Mouse (Mus musculus) midbrain, embryonic 16.5 days (tissue): Measurements from ENCODE around the gene Rd3. TPM values are rescaled to one million over a fixed set of nuclear protein-coding genes. Genes with fewer than 3 reads are reported as not detected.

Experiments used
- ATAC-seq: fragments of 200-750 bp; cut with Nextera tagmentation; 2 replicates; pipeline ENCODE4 v1.8.0; 2017; ENCODE audit warnings: moderate TSS enrichment
- H3K27ac ChIP-seq: fragments of 300-500 bp; sonication (generic); 2 replicates; pipeline ENCODE4 v1.5.1; 2014; ENCODE audit warnings: mild to moderate bottlenecking, low read length, mixed read lengths
- H3K27me3 ChIP-seq: fragments of 300-500 bp; sonication (generic); 2 replicates; pipeline ENCODE4 v1.6.1; 2014; ENCODE audit warnings: low read depth, low read length, mixed read lengths; ENCODE audit not compliant: control insufficient read depth, insufficient read depth
- H3K36me3 ChIP-seq: fragments of 300-500 bp; sonication (generic); 2 replicates; pipeline ENCODE4 v1.6.1; 2014; ENCODE audit warnings: mild to moderate bottlenecking, low read length, moderate library complexity, mixed read lengths; ENCODE audit not compliant: control insufficient read depth, insufficient read depth
- H3K4me1 ChIP-seq: fragments of 300-500 bp; sonication (generic); 2 replicates; pipeline ENCODE4 v1.6.1; 2014; ENCODE audit warnings: mild to moderate bottlenecking, low read length, mixed read lengths; ENCODE audit not compliant: control insufficient read depth, insufficient read depth
- H3K4me2 ChIP-seq: fragments of 300-500 bp; sonication (generic); 2 replicates; pipeline ENCODE4 v1.6.1; 2014; ENCODE audit warnings: mild to moderate bottlenecking, low read length, mixed read lengths
- H3K4me3 ChIP-seq: fragments of 300-500 bp; sonication (generic); 2 replicates; pipeline ENCODE4 v1.5.1; 2014; ENCODE audit warnings: low read depth, mild to moderate bottlenecking, low read length, moderate library complexity, mixed read lengths
- H3K9ac ChIP-seq: fragments of 300-500 bp; sonication (generic); 2 replicates; pipeline ENCODE4 v1.6.1; 2014; ENCODE audit warnings: low read depth, low read length, mixed read lengths
- H3K9me3 ChIP-seq: fragments of 300-500 bp; sonication (generic); replicated peaks from 2 replicates; pipeline ENCODE4 v1.6.1; 2014; ENCODE audit warnings: mild to moderate bottlenecking, low read length, mixed read lengths; ENCODE audit not compliant: control insufficient read depth, poor library complexity, severe bottlenecking
- WGBS: fragments of 180-500 bp; shearing (Covaris S2); extraction: QIAGEN DNeasy Blood & Tissue Kit; methylation state at CpG from one replicate; pipeline ENCODE4 v1.1.7; 2014; 5-methylcytosine and 5-hydroxymethylcytosine counted together
- polyA plus RNA-seq: library from polyadenylated mRNA; unstranded; fragments of >200 nt; fragmentation: Nextera tagmentation; extraction: Ambion mirVana; gene quantifications from 2 replicates; pipeline ENCODE4 v1.2.1, GENCODE M21; 2015

Gene Rd3
- 2.5 and 3.0 TPM in 2 replicates for polyA plus RNA-seq

DNA sequence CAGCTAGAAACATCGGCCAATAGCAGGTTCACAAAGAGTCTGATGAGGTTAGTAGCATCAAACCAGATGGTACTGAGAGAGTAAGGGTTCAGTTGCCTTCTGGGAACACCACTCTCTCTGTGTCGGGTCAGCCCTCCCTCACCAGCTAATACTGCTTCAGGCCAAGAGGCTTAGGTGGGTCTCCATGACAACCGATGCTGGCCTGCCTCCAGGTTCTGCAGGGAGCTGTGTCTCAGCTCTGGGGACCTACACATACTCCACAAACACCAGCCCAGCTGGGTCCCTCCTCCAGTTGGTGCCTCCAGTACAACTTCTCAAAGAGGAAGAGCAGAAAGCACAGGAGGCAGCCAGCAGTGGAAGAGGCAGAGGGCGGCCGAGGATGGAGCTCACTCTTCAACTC lies at the start of gene Rd3:
TSS of gene Rd3 (plus strand) at position 184 of the 400 bp plus-strand sequence.
- Histone ChIP-seq H3K4me2 (0 out of 2 replicates have a peak within 1 kb of the TSS, but pooled peaks have one; percentile 6), H3K27ac (no peak within 1 kb of the TSS)
- WGBS = 26% methylated on average over 5 of the region's 5 CpGs

DNA sequence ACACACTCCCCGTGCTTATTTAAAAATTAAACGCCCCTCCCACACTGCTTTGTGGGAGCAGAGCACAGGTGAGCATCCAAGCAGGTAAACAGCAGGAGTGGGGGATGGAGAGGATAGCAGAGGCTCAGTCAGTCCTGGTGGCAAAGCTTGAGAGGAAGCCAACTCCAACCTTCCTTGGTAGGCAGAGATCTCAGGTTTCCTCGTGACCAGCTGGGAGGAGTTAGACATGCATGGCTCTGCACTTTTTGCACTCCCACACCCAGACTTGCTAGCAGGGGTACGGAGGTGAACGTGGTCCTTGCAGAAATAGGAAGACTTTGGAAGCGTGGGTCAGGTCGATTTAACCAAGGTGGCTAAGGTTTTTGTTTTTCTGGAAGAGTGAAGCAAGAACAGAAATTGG lies 48.8 kb upstream of the Rd3 start:
- no peaks in the 10 kb centered on the region for H3K36me3 ChIP-seq
- H3K9me3 ChIP-seq = no peaks in the 10 kb centered on the region
- H3K27me3 ChIP-seq = peaks cover 3% of the 10 kb centered on the region
- H3K4me1 ChIP-seq = no peaks in the 10 kb centered on the region
- no peak overlapping the region for H3K4me3 ChIP-seq
- no peak overlapping the region for H3K4me2 ChIP-seq
- H3K9ac ChIP-seq = no peak overlapping the region
- 81% methylated on average over 7 of the region's 7 CpGs for WGBS
- no peak for ATAC-seq
- no peak overlapping the region for H3K27ac ChIP-seq

More for the DNA sequence above, at the start of gene Rd3:
- Histone ChIP-seq H3K9me3 (no peaks in the 10 kb centered on the region), H3K36me3 (no peaks in the 10 kb centered on the region), H3K9ac (no peak within 1 kb of the TSS), H3K27me3 (no peaks in the 10 kb centered on the region), H3K4me3 (no peak within 1 kb of the TSS), H3K4me1 (peaks cover 19% of the 10 kb centered on the region)
- peak; percentile 80 for ATAC-seq

DNA sequence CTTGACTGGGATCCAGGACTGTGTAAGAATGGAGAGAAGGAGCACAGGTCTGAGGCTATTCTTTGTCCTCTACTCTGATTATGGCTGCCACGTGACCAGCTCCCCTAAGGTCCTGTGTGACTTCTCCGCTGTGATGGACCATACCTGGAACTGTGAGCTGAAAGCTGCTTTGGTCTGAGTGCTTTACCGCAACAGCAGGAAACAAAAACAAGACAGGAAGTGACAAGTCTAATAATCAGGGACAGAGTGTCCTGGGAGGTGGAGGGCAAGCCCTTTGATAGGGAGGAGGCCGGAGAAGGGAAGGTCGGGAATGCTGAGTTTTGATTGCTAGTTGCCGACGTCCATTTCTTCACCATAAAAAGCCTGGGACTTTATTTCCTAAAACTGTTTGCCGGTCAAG lies 48.1 kb upstream of the Rd3 start:
- no peak for ATAC-seq
- Histone ChIP-seq H3K36me3 (no peaks in the 10 kb centered on the region), H3K4me1 (no peaks in the 10 kb centered on the region), H3K9ac (no peak overlapping the region), H3K27ac (no peak overlapping the region), H3K27me3 (peaks cover 3% of the 10 kb centered on the region), H3K9me3 (no peaks in the 10 kb centered on the region), H3K4me3 (no peak overlapping the region), H3K4me2 (no peak overlapping the region)
- 79% methylated on average over 8 of the region's 8 CpGs for WGBS

DNA sequence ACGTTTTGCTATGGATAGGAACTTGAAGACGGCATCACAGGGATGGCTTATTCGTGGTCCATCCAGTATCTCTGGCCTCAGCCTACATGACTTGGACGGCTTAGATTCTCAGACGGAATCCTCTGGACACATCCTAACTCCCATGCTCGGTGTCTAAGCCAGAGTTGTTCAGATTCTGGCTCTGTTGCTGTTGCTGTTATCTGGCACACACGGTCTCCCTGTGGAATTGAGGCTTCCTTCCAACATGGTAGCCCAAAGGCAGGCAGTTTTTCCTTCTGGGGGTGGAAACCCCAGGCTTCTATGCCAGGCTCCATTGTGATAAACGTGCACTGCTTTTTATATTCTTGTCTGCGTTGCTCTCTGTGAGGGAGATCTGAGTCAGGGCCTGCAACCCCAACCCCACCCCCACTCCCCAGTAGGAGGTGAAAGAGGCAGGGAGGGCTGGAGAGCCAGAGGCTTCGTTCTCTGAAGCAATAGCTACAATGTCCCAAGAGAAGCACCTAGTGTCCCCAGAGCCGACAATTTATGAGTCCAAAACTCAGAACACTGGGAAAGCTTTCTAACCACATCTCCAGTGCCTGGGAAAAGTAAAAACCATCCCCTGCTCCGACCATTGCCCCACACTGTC lies 47.2 kb upstream of the Rd3 start:
- no peaks in the 10 kb centered on the region for H3K4me1 ChIP-seq
- H3K27ac ChIP-seq = no peak overlapping the region
- ATAC-seq = no peak
- no peak overlapping the region for H3K4me3 ChIP-seq
- H3K9ac ChIP-seq = no peak overlapping the region
- no peaks in the 10 kb centered on the region for H3K36me3 ChIP-seq
- peaks cover 3% of the 10 kb centered on the region for H3K27me3 ChIP-seq
- 64% methylated on average over 12 of the region's 12 CpGs for whole genome bisulfite sequencing
- no peaks in the 10 kb centered on the region for H3K9me3 ChIP-seq
- H3K4me2 ChIP-seq = no peak overlapping the region

DNA sequence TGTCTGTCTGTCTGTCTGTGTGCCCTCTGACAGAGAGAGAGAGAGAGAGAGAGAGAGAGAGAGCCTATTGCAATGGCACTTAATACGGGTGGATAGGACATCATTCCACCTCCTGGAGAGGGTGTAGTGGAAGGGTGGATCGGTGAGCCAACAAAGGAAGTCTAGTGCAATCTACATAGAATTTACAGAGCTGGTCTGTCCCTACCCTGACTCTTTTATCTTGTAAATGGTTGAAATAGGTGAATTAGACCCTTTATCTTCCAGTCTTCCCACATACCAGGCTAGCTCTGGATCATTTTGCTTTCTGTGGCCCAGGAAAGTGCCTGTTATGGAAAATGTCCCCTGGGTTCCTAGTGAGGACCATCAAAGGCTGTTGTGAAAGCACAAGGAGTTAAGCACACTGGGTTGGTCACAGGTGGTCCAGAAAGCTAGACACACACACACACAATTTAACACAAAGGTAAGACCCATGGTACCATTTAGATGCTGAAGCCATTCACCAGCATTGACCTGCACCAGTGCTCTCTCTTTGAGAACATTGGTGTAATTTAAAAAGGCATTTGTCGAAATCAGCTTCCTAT lies 46.6 kb upstream of the Rd3 start:
- Histone ChIP-seq H3K36me3 (no peaks in the 10 kb centered on the region), H3K27me3 (peaks cover 3% of the 10 kb centered on the region)
- whole genome bisulfite sequencing = 81% methylated on average over 3 of the region's 3 CpGs

DNA sequence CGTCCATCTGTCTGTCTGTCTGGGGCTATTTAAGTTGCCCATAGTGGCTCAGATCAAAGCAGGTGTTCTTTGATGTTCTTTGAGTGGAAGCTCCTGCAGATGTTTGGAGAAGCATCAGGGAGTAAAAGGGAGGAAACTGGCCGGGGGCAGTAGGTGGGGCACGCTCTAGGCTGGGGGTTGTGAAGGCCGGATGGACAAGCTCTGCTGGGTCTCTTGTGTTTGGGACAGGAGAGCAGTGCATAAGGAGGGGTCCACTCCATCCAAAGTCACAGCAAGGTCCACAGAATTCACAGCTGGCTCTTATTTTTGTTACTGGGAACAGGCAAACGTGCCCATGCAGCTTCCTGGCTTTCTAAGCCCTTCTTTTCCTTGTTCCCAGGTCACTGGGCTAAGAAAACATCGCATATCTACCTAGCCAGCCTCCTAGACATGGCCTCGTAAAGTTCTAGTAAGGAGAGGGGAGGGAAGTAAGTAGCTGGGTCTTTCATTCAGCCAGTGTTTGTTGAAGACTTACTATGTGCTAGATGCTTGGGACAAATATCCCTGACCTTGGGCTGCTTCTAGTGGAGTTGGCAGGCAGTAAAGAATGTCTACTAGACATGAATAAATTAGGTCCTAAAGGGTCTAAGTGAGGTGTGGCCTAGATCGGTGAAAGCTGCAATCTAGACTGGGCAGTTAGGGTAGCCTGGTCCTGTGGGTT lies 44.7 kb upstream of the Rd3 start:
- no peaks in the 10 kb centered on the region for H3K4me1 ChIP-seq
- no peak overlapping the region for H3K4me2 ChIP-seq
- 69% methylated on average over 8 of the region's 8 CpGs for WGBS
- H3K9ac ChIP-seq = no peak overlapping the region
- H3K4me3 ChIP-seq = no peak overlapping the region
- H3K27me3 ChIP-seq = peaks cover 3% of the 10 kb centered on the region
- no peaks in the 10 kb centered on the region for H3K9me3 ChIP-seq
- no peak for ATAC-seq
- no peaks in the 10 kb centered on the region for H3K36me3 ChIP-seq
- H3K27ac ChIP-seq = no peak overlapping the region

More for the DNA sequence above, 46.6 kb upstream of the Rd3 start:
- H3K9me3 ChIP-seq = no peaks in the 10 kb centered on the region
- H3K9ac ChIP-seq = no peak overlapping the region
- H3K4me2 ChIP-seq = no peak overlapping the region
- no peak overlapping the region for H3K27ac ChIP-seq
- ATAC-seq = no peak
- H3K4me1 ChIP-seq = no peaks in the 10 kb centered on the region
- no peak overlapping the region for H3K4me3 ChIP-seq

DNA sequence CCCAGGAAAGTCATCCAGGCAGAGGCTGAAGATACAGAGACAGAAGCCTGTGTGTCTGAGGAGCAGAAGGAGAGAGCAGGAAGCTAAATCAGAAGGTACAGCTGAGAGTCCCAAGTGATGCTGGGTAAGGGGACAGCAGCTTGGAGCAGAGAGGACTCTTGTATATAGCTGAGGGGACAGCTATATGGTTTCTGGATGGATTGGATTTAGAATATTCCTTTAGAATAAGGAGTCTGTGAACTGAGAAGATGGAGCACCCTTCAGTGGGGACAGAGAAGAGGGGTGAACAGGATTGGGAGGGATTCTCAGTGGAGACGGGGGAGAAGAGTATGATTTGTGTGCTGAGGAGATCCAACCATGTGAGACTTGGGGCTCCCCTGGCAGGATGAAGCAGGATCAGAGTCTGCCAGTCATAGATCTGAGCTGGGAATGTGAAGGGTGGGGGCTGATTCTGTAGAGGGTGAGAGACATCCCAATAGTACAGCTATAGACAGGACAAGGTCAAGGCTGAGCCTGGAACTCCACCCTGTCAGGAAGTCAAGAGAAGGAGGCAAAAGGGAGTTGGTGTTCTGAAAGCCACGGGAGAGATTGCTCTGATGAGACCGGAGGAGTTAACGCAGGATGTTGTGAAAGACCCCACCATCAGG lies 44.1 kb upstream of the Rd3 start:
- Histone ChIP-seq H3K9me3 (no peaks in the 10 kb centered on the region), H3K27ac (no peak overlapping the region), H3K4me2 (no peak overlapping the region), H3K36me3 (no peaks in the 10 kb centered on the region), H3K27me3 (peaks cover 3% of the 10 kb centered on the region), H3K9ac (no peak overlapping the region), H3K4me1 (no peaks in the 10 kb centered on the region), H3K4me3 (no peak overlapping the region)
- ATAC-seq = no peak
- 81% methylated on average over 4 of the region's 4 CpGs for WGBS

DNA sequence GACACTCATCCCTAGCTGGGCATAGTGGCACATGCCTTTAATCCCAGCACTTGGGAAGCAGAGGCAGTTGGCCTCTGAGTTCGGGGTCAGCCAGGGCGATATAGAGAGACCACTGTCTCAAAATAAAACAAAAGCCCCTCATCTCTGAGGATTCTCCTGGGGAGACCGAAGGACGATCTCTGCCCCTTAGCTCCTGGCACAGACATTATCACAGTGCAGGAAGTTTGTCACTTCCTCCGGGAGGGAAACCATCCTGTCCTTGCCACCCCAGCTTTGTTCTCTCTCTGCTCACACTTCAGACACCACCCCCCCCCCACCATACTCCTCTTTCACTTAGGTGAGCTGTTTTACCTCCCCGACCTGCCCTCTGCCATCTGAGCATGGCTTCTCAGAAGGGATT lies 33.5 kb upstream of the Rd3 start:
- H3K4me1 ChIP-seq = no peaks in the 10 kb centered on the region
- ATAC-seq = no peak
- no peak overlapping the region for H3K4me2 ChIP-seq
- no peaks in the 10 kb centered on the region for H3K27me3 ChIP-seq
- no peaks in the 10 kb centered on the region for H3K9me3 ChIP-seq
- H3K36me3 ChIP-seq = no peaks in the 10 kb centered on the region
- WGBS = 85% methylated on average over 6 of the region's 6 CpGs
- H3K27ac ChIP-seq = no peak overlapping the region
- no peak overlapping the region for H3K4me3 ChIP-seq
- no peak overlapping the region for H3K9ac ChIP-seq

DNA sequence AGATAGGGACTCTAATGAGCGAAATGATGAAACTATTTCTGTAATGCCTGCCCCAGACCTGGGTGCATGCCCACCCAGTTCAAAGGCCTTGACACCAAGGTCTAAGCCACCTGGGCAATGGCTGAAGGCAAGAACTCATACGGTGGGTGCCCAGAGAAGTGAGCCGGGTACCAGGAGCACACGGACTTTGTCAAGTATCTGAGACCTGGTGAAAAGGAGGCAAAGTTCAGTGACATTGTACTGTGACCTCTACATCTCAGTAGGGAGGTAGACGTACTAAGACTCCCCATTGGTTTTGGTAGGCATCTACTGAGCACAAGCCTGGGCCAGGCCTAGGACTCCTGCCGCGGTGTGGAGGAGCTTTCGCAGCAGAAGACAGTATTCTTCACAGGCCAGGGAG lies 31.8 kb upstream of the Rd3 start:
- no peaks in the 10 kb centered on the region for H3K9me3 ChIP-seq
- no peak overlapping the region for H3K4me3 ChIP-seq
- no peaks in the 10 kb centered on the region for H3K4me1 ChIP-seq
- ATAC-seq = no peak
- H3K27me3 ChIP-seq = no peaks in the 10 kb centered on the region
- no peak overlapping the region for H3K9ac ChIP-seq
- no peak overlapping the region for H3K27ac ChIP-seq
- 97% methylated on average over 8 of the region's 8 CpGs for WGBS
- no peaks in the 10 kb centered on the region for H3K36me3 ChIP-seq
- H3K4me2 ChIP-seq = no peak overlapping the region
